Mouse (Mus musculus) stomach, embryonic 14.5 days (tissue): Measurements from ENCODE around the gene Gm20388. TPM values are rescaled to one million over a fixed set of nuclear protein-coding genes. Genes with fewer than 3 reads are reported as not detected.

ENCODE experiments used
- ATAC-seq: fragments of 200-750 bp; cut with Nextera tagmentation; 2 replicates; pipeline ENCODE4 v1.8.0; 2017; ENCODE audit warnings: low read depth, moderate TSS enrichment; ENCODE audit not compliant: insufficient number of reproducible peaks, insufficient read depth, low FRiP score
- H3K27ac ChIP-seq: fragments of 300-500 bp; sonication (generic); 2 replicates; pipeline ENCODE4 v1.5.1; 2014; ENCODE audit warnings: mild to moderate bottlenecking, low read length, moderate library complexity, mixed read lengths
- H3K27me3 ChIP-seq: fragments of 300-500 bp; sonication (generic); 2 replicates; pipeline ENCODE4 v1.6.1; 2014; ENCODE audit warnings: low read length, control low read depth, mixed read lengths; ENCODE audit not compliant: control insufficient read depth, insufficient read depth
- H3K36me3 ChIP-seq: fragments of 300-500 bp; sonication (generic); 2 replicates; pipeline ENCODE4 v1.6.1; 2014; ENCODE audit warnings: mild to moderate bottlenecking, control low read depth, low read length, moderate library complexity, mixed read lengths; ENCODE audit not compliant: control insufficient read depth, insufficient read depth
- H3K4me1 ChIP-seq: fragments of 300-500 bp; sonication (generic); 2 replicates; pipeline ENCODE4 v1.6.1; 2014; ENCODE audit warnings: low read length, control low read depth, mixed read lengths; ENCODE audit not compliant: control insufficient read depth, insufficient read depth
- H3K4me2 ChIP-seq: fragments of 300-500 bp; sonication (generic); replicated peaks from 2 replicates; pipeline ENCODE4 v1.6.1; 2014; ENCODE audit warnings: low read depth, low read length, control low read depth
- H3K4me3 ChIP-seq: fragments of 300-500 bp; sonication (generic); 2 replicates; pipeline ENCODE4 v1.5.1; 2014; ENCODE audit warnings: low read depth, low read length, control low read depth
- H3K9ac ChIP-seq: fragments of 300-500 bp; sonication (generic); replicated peaks from 2 replicates; pipeline ENCODE4 v1.6.1; 2014; ENCODE audit warnings: low read depth, mild to moderate bottlenecking, control low read depth, low read length, moderate library complexity, mixed read lengths
- H3K9me3 ChIP-seq: fragments of 300-500 bp; sonication (generic); 2 replicates; pipeline ENCODE4 v1.6.1; 2016; ENCODE audit warnings: low read depth, low read length, control low read depth; ENCODE audit not compliant: control insufficient read depth
- WGBS: fragments of 180-500 bp; shearing (Covaris S2); extraction: QIAGEN DNeasy Blood & Tissue Kit; methylation state at CpG from one replicate; pipeline ENCODE4 v1.1.7; 2014; 5-methylcytosine and 5-hydroxymethylcytosine counted together
- polyA plus RNA-seq: library from polyadenylated mRNA; unstranded; fragments of >200 nt; fragmentation: Nextera tagmentation; extraction: Ambion mirVana; gene quantifications from 2 replicates; pipeline ENCODE4 v1.2.1, GENCODE M21; 2014

Gene Gm20388
- polyA plus RNA-seq, 1 experiment from 2014 or later = 11.4 TPM

GRCm38 (mm10) chr8:123232553-123232952 is 3321.9 kb downstream of the Gm20388 start:
- peaks cover 9% of the 10 kb centered on the region; the same call in 1 of the 2 replicates for H3K4me1 ChIP-seq
- H3K4me2 ChIP-seq = no peak overlapping the region
- no peaks in the 10 kb centered on the region for H3K9me3 ChIP-seq
- H3K27me3 ChIP-seq = no peaks in the 10 kb centered on the region
- no peak for ATAC-seq
- no peak overlapping the region for H3K27ac ChIP-seq
- H3K36me3 ChIP-seq = peaks cover 18% of the 10 kb centered on the region
- no peak overlapping the region for H3K4me3 ChIP-seq
- no peak overlapping the region for H3K9ac ChIP-seq
- WGBS = 31% methylated on average over 7 of the region's 7 CpGs

DNA sequence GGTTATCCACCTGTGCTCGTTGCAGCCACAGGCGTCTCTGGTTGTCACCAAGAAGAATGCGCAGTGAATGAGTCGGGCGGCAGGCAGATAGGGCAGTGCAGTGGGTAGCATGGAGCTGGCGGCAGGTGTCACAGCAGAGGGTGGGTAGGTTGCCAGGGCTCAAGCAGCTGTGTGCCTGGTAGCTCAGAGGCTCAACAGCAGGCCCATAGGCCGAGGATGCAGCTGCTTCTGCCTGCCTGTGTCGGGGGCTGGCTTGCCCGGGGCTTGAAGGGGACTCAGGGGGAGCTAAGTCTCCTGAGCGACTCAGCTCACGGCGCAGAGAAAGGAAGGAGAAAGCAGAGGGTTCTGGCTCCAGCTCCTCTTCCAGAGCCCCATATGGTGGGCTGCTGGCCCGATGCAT is 3322.7 kb downstream of the Gm20388 start:
- Histone ChIP-seq H3K4me2 (no peak overlapping the region), H3K27ac (no peak overlapping the region), H3K27me3 (no peaks in the 10 kb centered on the region), H3K9me3 (no peaks in the 10 kb centered on the region), H3K4me1 (peaks cover 9% of the 10 kb centered on the region; the same call in 1 of the 2 replicates), H3K9ac (no peak overlapping the region), H3K4me3 (no peak overlapping the region), H3K36me3 (peaks cover 12% of the 10 kb centered on the region; the same call in 1 of the 2 replicates)
- WGBS = 60% methylated on average over 13 of the region's 13 CpGs
- ATAC-seq = no peak

- Histone ChIP-seq H3K36me3 (peaks cover 7% of the 10 kb centered on the region; the same call in 1 of the 2 replicates), H3K9me3 (no peaks in the 10 kb centered on the region), H3K4me1 (peaks cover 9% of the 10 kb centered on the region; the same call in 1 of the 2 replicates), H3K4me2 (no peak overlapping the region), H3K27ac (no peak overlapping the region), H3K27me3 (no peaks in the 10 kb centered on the region), H3K9ac (no peak overlapping the region), H3K4me3 (no peak overlapping the region)
- no peak for ATAC-seq
- 74% methylated on average over 11 of the region's 11 CpGs for WGBS
These were observed 3323.1 kb downstream of the Gm20388 start for GRCm38 (mm10) chr8:123233760-123234159.

- Histone ChIP-seq H3K36me3 (peaks cover under 1% of the 10 kb centered on the region; the same call in 1 of the 2 replicates), H3K4me3 (peak overlapping the region; percentile 51), H3K4me1 (peaks cover 9% of the 10 kb centered on the region; the same call in 1 of the 2 replicates), H3K27ac (no peak overlapping the region), H3K9ac (peak overlapping the region; percentile 52), H3K4me2 (peak overlapping the region; percentile 97), H3K9me3 (no peaks in the 10 kb centered on the region), H3K27me3 (no peaks in the 10 kb centered on the region)
- no peak for ATAC-seq
- WGBS = 29% methylated on average over 13 of the region's 13 CpGs
These were observed 3324.4 kb downstream of the Gm20388 start for GRCm38 (mm10) chr8:123234918-123235519.

DNA sequence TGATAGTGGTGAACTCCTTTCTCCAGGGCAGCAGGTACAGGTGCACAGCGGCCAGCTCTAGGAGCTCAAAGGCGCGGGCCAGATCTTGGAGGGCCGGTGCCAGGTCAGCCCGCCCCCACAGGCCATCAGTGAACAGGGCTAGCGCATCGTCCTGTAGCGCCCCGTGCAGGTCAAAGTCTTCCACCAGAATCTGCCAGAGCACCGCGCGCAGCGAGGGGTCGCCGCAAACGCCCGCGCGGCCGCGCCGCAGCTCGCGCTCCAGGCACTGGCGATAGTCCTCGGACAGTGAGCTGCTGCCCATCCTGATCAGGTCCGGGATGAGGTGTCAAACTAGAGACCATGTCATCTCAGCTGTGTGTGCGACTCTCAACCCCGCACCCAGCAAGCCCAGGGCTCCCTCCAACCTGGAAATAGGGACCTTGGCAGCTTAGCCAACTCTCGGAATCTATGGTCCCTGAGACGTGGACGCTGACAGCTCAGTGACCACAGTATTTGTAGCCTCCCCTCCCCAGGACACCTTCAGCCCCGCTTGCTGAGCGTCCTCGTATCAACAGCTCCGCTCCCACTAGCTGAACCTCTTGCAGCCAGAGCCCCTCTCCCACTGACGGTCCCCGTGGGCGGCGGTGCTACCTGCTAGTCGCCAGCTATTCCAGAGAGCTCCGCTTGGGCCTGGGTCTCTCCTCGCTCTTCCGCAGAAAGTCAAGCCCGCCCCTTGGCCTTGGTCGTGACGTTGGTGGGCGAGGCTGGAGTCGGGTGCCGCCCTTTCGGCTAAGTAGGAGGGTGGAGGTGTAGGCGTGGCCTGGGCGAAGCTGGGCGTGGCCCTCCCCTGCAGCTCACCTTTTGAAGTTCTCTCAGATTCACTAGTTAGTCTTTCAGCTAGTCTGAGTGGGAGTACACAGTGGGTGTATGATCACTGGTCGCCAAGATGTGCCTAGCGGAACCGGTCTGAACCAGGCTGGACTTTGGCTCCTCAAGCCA is 3325.2 kb downstream of the Gm20388 start, which contains the start of gene Spata2l:
Spata2l (minus strand) TSS at position 714 of the 978 bp plus-strand sequence.
- no peak within 1 kb of the TSS for H3K27ac ChIP-seq
- H3K4me3 ChIP-seq = peak within 1 kb of the TSS; percentile 51
- no peaks in the 10 kb centered on the region for H3K27me3 ChIP-seq
- H3K4me2 ChIP-seq = peak within 1 kb of the TSS; percentile 97
- peak within 1 kb of the TSS; percentile 52 for H3K9ac ChIP-seq
- H3K4me1 ChIP-seq = peaks cover 9% of the 10 kb centered on the region; the same call in 1 of the 2 replicates
- no peaks in the 10 kb centered on the region for H3K36me3 ChIP-seq
- 2% methylated on average over 57 of the region's 57 CpGs for WGBS
- no peaks in the 10 kb centered on the region for H3K9me3 ChIP-seq
- peak; percentile 86 for ATAC-seq

GRCm38 (mm10) chr8:123239398-123239797 is 3328.8 kb downstream of the Gm20388 start:
- 88% methylated on average over 10 of the region's 10 CpGs for WGBS
- Histone ChIP-seq H3K27ac (no peak overlapping the region), H3K9ac (no peak overlapping the region), H3K4me2 (no peak overlapping the region), H3K27me3 (no peaks in the 10 kb centered on the region), H3K4me3 (no peak overlapping the region), H3K9me3 (no peaks in the 10 kb centered on the region), H3K36me3 (peaks cover 11% of the 10 kb centered on the region), H3K4me1 (peaks cover 9% of the 10 kb centered on the region; the same call in 1 of the 2 replicates)
- no peak for ATAC-seq

- no peaks in the 10 kb centered on the region for H3K4me1 ChIP-seq
- WGBS = 77% methylated on average over 7 of the region's 7 CpGs
- H3K4me2 ChIP-seq = no peak overlapping the region
- H3K27me3 ChIP-seq = no peaks in the 10 kb centered on the region
- ATAC-seq = no peak
- H3K27ac ChIP-seq = no peak overlapping the region
- no peak overlapping the region for H3K9ac ChIP-seq
- H3K9me3 ChIP-seq = no peaks in the 10 kb centered on the region
- no peak overlapping the region for H3K4me3 ChIP-seq
- H3K36me3 ChIP-seq = peaks cover 39% of the 10 kb centered on the region
These were observed 3331.7 kb downstream of the Gm20388 start for GRCm38 (mm10) chr8:123242107-123242923.

GRCm38 (mm10) chr8:123243053-123243452 is 3332.4 kb downstream of the Gm20388 start:
- Histone ChIP-seq H3K4me3 (no peak overlapping the region), H3K4me1 (no peaks in the 10 kb centered on the region), H3K9ac (no peak overlapping the region), H3K27ac (no peak overlapping the region), H3K27me3 (no peaks in the 10 kb centered on the region), H3K4me2 (no peak overlapping the region), H3K36me3 (peaks cover 45% of the 10 kb centered on the region), H3K9me3 (no peaks in the 10 kb centered on the region)
- no peak for ATAC-seq
- 70% methylated on average over 11 of the region's 11 CpGs for WGBS
